Mouse (Mus musculus) liver, embryonic 13.5 days (tissue): Measurements from ENCODE around the gene Clrn3. TPM values are rescaled to one million over a fixed set of nuclear protein-coding genes. Genes with fewer than 3 reads are reported as not detected.

Experiments
- ATAC-seq: fragments of 200-750 bp; cut with Nextera tagmentation; 2 replicates; pipeline ENCODE4 v1.8.0; 2017; ENCODE audit warnings: low read depth, mild to moderate bottlenecking, moderate number of reproducible peaks, moderate library complexity
- DNase-seq: peaks from one replicate; pipeline ENCODE4 v3.0.0; 2022
- H3K27ac ChIP-seq: fragments of 300-500 bp; sonication (generic); 2 replicates; pipeline ENCODE4 v1.5.1; 2015; ENCODE audit warnings: moderate library complexity, mild to moderate bottlenecking, inconsistent platforms
- H3K27me3 ChIP-seq: fragments of 300-500 bp; sonication (generic); 2 replicates; pipeline ENCODE4 v1.6.1; 2015; ENCODE audit warnings: mild to moderate bottlenecking, inconsistent platforms
- H3K36me3 ChIP-seq: fragments of 300-500 bp; sonication (generic); 2 replicates; pipeline ENCODE4 v1.6.1; 2015; ENCODE audit warnings: mild to moderate bottlenecking, inconsistent platforms
- H3K4me1 ChIP-seq: fragments of 300-500 bp; sonication (generic); replicated peaks from 2 replicates; pipeline ENCODE4 v1.6.1; 2015; ENCODE audit warnings: inconsistent platforms
- H3K4me2 ChIP-seq: fragments of 300-500 bp; sonication (generic); 2 replicates; pipeline ENCODE4 v1.6.1; 2015; ENCODE audit warnings: inconsistent platforms, mild to moderate bottlenecking, moderate library complexity
- H3K4me3 ChIP-seq: fragments of 300-500 bp; sonication (generic); replicated peaks from 2 replicates; pipeline ENCODE4 v1.5.1; 2015; ENCODE audit warnings: mild to moderate bottlenecking, inconsistent platforms
- H3K9ac ChIP-seq: fragments of 300-500 bp; sonication (generic); 2 replicates; pipeline ENCODE4 v1.6.1; 2015; ENCODE audit warnings: mild to moderate bottlenecking, inconsistent platforms
- H3K9me3 ChIP-seq: fragments of 300-500 bp; sonication (generic); replicated peaks from 2 replicates; pipeline ENCODE4 v1.6.1; 2016; ENCODE audit warnings: inconsistent platforms
- WGBS: fragments of 180-500 bp; shearing (Covaris S2); methylation state at CpG from one replicate; pipeline ENCODE4 v1.1.7; 2015; ENCODE audit not compliant: insufficient replicate concordance; 5-methylcytosine and 5-hydroxymethylcytosine counted together
- polyA plus RNA-seq: library from polyadenylated mRNA; unstranded; fragments of >200 nt; fragmentation: Nextera tagmentation; extraction: Ambion mirVana; gene quantifications from 2 replicates; pipeline ENCODE4 v1.2.1, GENCODE M21; 2015

The Clrn3 gene
- polyA plus RNA-seq, 1 experiment from 2014 or later: not detected

GRCm38 (mm10) chr7:135553550-135553949 is 25.1 kb upstream of the Clrn3 start:
- H3K27me3 ChIP-seq: no peaks in the 10 kb centered on the region
- H3K27ac ChIP-seq: no peak overlapping the region
- ATAC-seq (no peak), DNase-seq (no peak)
- no peak overlapping the region for H3K4me2 ChIP-seq
- WGBS: 50% methylated on average over 3 of the region's 3 CpGs
- peaks cover 26% of the 10 kb centered on the region for H3K4me1 ChIP-seq
- H3K4me3 ChIP-seq: no peak overlapping the region
- H3K9me3 ChIP-seq: no peaks in the 10 kb centered on the region
- no peaks in the 10 kb centered on the region for H3K36me3 ChIP-seq
- no peak overlapping the region for H3K9ac ChIP-seq

- Histone ChIP-seq H3K4me1 (peaks cover 27% of the 10 kb centered on the region), H3K4me3 (no peak overlapping the region), H3K4me2 (no peak overlapping the region), H3K9me3 (no peaks in the 10 kb centered on the region), H3K9ac (no peak overlapping the region), H3K36me3 (no peaks in the 10 kb centered on the region), H3K27ac (no peak overlapping the region), H3K27me3 (no peaks in the 10 kb centered on the region)
- DNase-seq (no peak), ATAC-seq (no peak)
- WGBS: 55% methylated on average over 1 of the region's 1 CpGs
Observed at GRCm38 (mm10) chr7:135551547-135551946, 23.1 kb upstream of the Clrn3 start.

- H3K9me3 ChIP-seq: no peaks in the 10 kb centered on the region
- peaks cover 31% of the 10 kb centered on the region for H3K4me1 ChIP-seq
- no peak overlapping the region for H3K4me3 ChIP-seq
- ATAC-seq (no peak), DNase-seq (no peak)
- H3K27ac ChIP-seq: no peak overlapping the region
- H3K9ac ChIP-seq: no peak overlapping the region
- 80% methylated on average over 6 of the region's 6 CpGs for WGBS
- no peaks in the 10 kb centered on the region for H3K36me3 ChIP-seq
- no peak overlapping the region for H3K4me2 ChIP-seq
- no peaks in the 10 kb centered on the region for H3K27me3 ChIP-seq
Observed at GRCm38 (mm10) chr7:135548434-135548833, 20.0 kb upstream of the Clrn3 start.

- peaks cover 31% of the 10 kb centered on the region for H3K4me1 ChIP-seq
- 57% methylated on average over 5 of the region's 5 CpGs for WGBS
- no peaks in the 10 kb centered on the region for H3K36me3 ChIP-seq
- no peak for ATAC-seq
- H3K4me3 ChIP-seq: no peak overlapping the region
- H3K27me3 ChIP-seq: no peaks in the 10 kb centered on the region
- H3K9ac ChIP-seq: no peak overlapping the region
- no peak overlapping the region for H3K27ac ChIP-seq
- no peaks in the 10 kb centered on the region for H3K9me3 ChIP-seq
- H3K4me2 ChIP-seq: no peak overlapping the region
- DNase-seq: no peak
Observed at GRCm38 (mm10) chr7:135546530-135546929, 18.1 kb upstream of the Clrn3 start.

GRCm38 (mm10) chr7:135545957-135546356 is 17.5 kb upstream of the Clrn3 start:
- DNase-seq: no peak
- peaks cover 29% of the 10 kb centered on the region for H3K4me1 ChIP-seq
- ATAC-seq: no peak
- no peak overlapping the region for H3K4me3 ChIP-seq
- H3K36me3 ChIP-seq: no peaks in the 10 kb centered on the region
- H3K27ac ChIP-seq: no peak overlapping the region
- H3K9me3 ChIP-seq: no peaks in the 10 kb centered on the region
- no peaks in the 10 kb centered on the region for H3K27me3 ChIP-seq
- no peak overlapping the region for H3K4me2 ChIP-seq
- WGBS: 63% methylated on average over 7 of the region's 7 CpGs
- no peak overlapping the region for H3K9ac ChIP-seq

- no peaks in the 10 kb centered on the region for H3K36me3 ChIP-seq
- H3K9me3 ChIP-seq: no peaks in the 10 kb centered on the region
- peaks cover 28% of the 10 kb centered on the region for H3K4me1 ChIP-seq
- DNase-seq: no peak
- H3K4me3 ChIP-seq: no peak overlapping the region
- WGBS: 66% methylated on average over 6 of the region's 6 CpGs
- H3K27me3 ChIP-seq: no peaks in the 10 kb centered on the region
- no peak overlapping the region for H3K4me2 ChIP-seq
- H3K9ac ChIP-seq: no peak overlapping the region
- no peak for ATAC-seq
- H3K27ac ChIP-seq: no peak overlapping the region
Observed at GRCm38 (mm10) chr7:135544321-135544720, 15.9 kb upstream of the Clrn3 start.

GRCm38 (mm10) chr7:135543033-135543432 is 14.6 kb upstream of the Clrn3 start:
- H3K9me3 ChIP-seq: no peaks in the 10 kb centered on the region
- peaks cover 6% of the 10 kb centered on the region; the same call in 1 of the 2 replicates for H3K27me3 ChIP-seq
- H3K9ac ChIP-seq: no peak overlapping the region
- H3K4me3 ChIP-seq: no peak overlapping the region
- WGBS: 55% methylated on average over 3 of the region's 3 CpGs
- ATAC-seq (no peak), DNase-seq (no peak)
- no peak overlapping the region for H3K27ac ChIP-seq
- no peaks in the 10 kb centered on the region for H3K36me3 ChIP-seq
- H3K4me2 ChIP-seq: no peak overlapping the region
- H3K4me1 ChIP-seq: peaks cover 40% of the 10 kb centered on the region

GRCm38 (mm10) chr7:135542235-135542634 is 13.8 kb upstream of the Clrn3 start:
- H3K4me1 ChIP-seq: peaks cover 48% of the 10 kb centered on the region
- H3K4me3 ChIP-seq: no peak overlapping the region
- WGBS: 76% methylated on average over 3 of the region's 3 CpGs
- H3K27me3 ChIP-seq: peaks cover 6% of the 10 kb centered on the region; the same call in 1 of the 2 replicates
- no peak overlapping the region for H3K4me2 ChIP-seq
- ATAC-seq: no peak
- H3K9me3 ChIP-seq: no peaks in the 10 kb centered on the region
- no peak overlapping the region for H3K27ac ChIP-seq
- no peak for DNase-seq
- H3K9ac ChIP-seq: no peak overlapping the region
- no peaks in the 10 kb centered on the region for H3K36me3 ChIP-seq

- H3K4me1 ChIP-seq: peaks cover 53% of the 10 kb centered on the region
- 18% methylated on average over 2 of the region's 2 CpGs for WGBS
- H3K27ac ChIP-seq: no peak overlapping the region
- H3K9ac ChIP-seq: peak overlapping the region; percentile 34; the same call in 1 of the 2 replicates
- peak overlapping the region; percentile 73 for H3K4me3 ChIP-seq
- no peaks in the 10 kb centered on the region for H3K36me3 ChIP-seq
- ATAC-seq (no peak), DNase-seq (no peak)
- H3K27me3 ChIP-seq: peaks cover 6% of the 10 kb centered on the region; the same call in 1 of the 2 replicates
- H3K4me2 ChIP-seq: peak overlapping the region; percentile 95
- no peaks in the 10 kb centered on the region for H3K9me3 ChIP-seq
Observed at GRCm38 (mm10) chr7:135539429-135539828, 11.0 kb upstream of the Clrn3 start.

GRCm38 (mm10) chr7:135537948-135538741 is 9.7 kb upstream of the Clrn3 start:
- Histone ChIP-seq H3K27ac (0 out of 2 replicates have a peak overlapping the region, but pooled peaks have one; percentile 18), H3K4me3 (peak overlapping the region; percentile 73), H3K4me1 (peaks cover 52% of the 10 kb centered on the region), H3K9ac (peak overlapping the region; percentile 77), H3K27me3 (peaks cover 6% of the 10 kb centered on the region; the same call in 1 of the 2 replicates), H3K36me3 (no peaks in the 10 kb centered on the region), H3K9me3 (no peaks in the 10 kb centered on the region), H3K4me2 (peak overlapping the region; percentile 95)
- under 1% methylated on average over 71 of the region's 71 CpGs for WGBS
- ATAC-seq (peak; percentile 53), DNase-seq (no peak)

- DNase-seq: peak; percentile 70
- H3K4me2 ChIP-seq: peak within 1 kb of the TSS; percentile 95
- 0 out of 2 replicates have a peak within 1 kb of the TSS, but pooled peaks have one; percentile 18 for H3K27ac ChIP-seq
- H3K4me3 ChIP-seq: peak within 1 kb of the TSS; percentile 73
- H3K9ac ChIP-seq: peak within 1 kb of the TSS; percentile 77
- peak; percentile 88 for ATAC-seq
- WGBS: 2% methylated on average over 28 of the region's 28 CpGs
- H3K9me3 ChIP-seq: no peaks in the 10 kb centered on the region
- peaks cover 52% of the 10 kb centered on the region for H3K4me1 ChIP-seq
- no peaks in the 10 kb centered on the region for H3K36me3 ChIP-seq
- peaks cover 6% of the 10 kb centered on the region; the same call in 1 of the 2 replicates for H3K27me3 ChIP-seq
Observed at GRCm38 (mm10) chr7:135537341-135537901, 9.0 kb upstream of the Clrn3 start, which contains the start of gene Ptpre. Gene Ptpre, plus strand, starts transcription at chr7:135537481.
